In the genomic region with DNA sequence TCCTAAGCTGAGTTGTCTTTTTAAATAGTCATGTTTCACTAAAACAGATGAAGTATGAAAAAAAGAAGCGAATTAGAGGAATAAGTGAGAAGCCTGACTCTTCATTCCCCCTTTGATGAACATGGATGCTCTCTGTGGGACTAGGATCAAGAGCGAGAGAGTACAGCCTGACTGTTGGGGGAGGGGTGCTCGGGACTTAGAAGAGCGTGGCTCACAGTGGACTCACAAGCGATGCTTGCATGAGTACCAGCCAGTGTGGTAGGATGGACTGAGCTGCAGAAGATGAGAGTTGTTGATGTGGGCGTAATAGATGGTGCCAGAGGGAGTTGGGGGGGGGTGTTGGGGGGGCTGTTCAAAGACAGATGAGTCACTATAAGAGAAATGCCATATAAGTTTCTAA, we compare ENCODE assay signal across 14 mouse cellular contexts. TPM values are rescaled to one million over a fixed set of nuclear protein-coding genes. Genes with fewer than 3 reads are reported as not detected.
DNase-seq lines count a peak whose midpoint lies in the region; ATAC-seq and TF ChIP-seq lines count a peak whose summit lies in the region.
"Had no signal": no experiment of that assay in that cellular context is flagged by ENCODE, and none has a peak within 500 bp of the region (broad histone marks: within the 10 kb centered on the region; RNA-seq: fewer than 3 reads in every experiment).

No protein-coding gene starts in this region.

- H3K27ac ChIP-seq in hindbrain, postnatal 0 days, result peak overlapping the region; percentile 16; the same call in 1 of the 2 replicates
- H3K27ac ChIP-seq in hindbrain, embryonic 12.5 days, result no peak overlapping the region
- peak overlapping the region; percentile 5; the same call in 1 of the 2 replicates for H3K27ac ChIP-seq in midbrain, embryonic 13.5 days
- H3K27ac ChIP-seq: hindbrain, embryonic 15.5 days had no signal

- DNase-seq in hindbrain, postnatal 0 days (ENCODE audit: low spot score), result no peak
- peak; percentile 39 for DNase-seq in right cerebral cortex, adult 18-20 months
- no peak for DNase-seq in right cerebral cortex, postnatal 4 days
- DNase-seq in lung, postnatal 25 days (ENCODE audit: low spot score), result no peak
- no peak for DNase-seq in heart, adult 11 months
- DNase-seq: adrenal gland, postnatal 14 days; cerebellum, postnatal 36 days; kidney, adult 11 months; kidney, postnatal 14 days; lung, embryonic 14.5 days; thymus, adult 2 months had no signal

- peaks cover 29% of the 10 kb centered on the region for H3K36me3 ChIP-seq in hindbrain, postnatal 0 days (ENCODE audit: insufficient read depth, low read length)
- H3K36me3 ChIP-seq in hindbrain, embryonic 12.5 days, result peaks cover 62% of the 10 kb centered on the region
- H3K36me3 ChIP-seq in midbrain, embryonic 13.5 days, result peaks cover 70% of the 10 kb centered on the region

- whole genome bisulfite sequencing in hindbrain, postnatal 0 days, result 75% methylated on average over 6 of the region's 6 CpGs
- 82% methylated on average over 6 of the region's 6 CpGs for WGBS in hindbrain, embryonic 12.5 days
- WGBS in midbrain, embryonic 13.5 days, result 72% methylated on average over 6 of the region's 6 CpGs

- no peaks in the 10 kb centered on the region for H3K27me3 ChIP-seq in hindbrain, postnatal 0 days (ENCODE audit: insufficient read depth, low read length)
- H3K27me3 ChIP-seq in hindbrain, embryonic 12.5 days, result no peaks in the 10 kb centered on the region
- no peaks in the 10 kb centered on the region for H3K27me3 ChIP-seq in midbrain, embryonic 13.5 days
- H3K27me3 ChIP-seq: hindbrain, embryonic 15.5 days had no signal

- no peaks in the 10 kb centered on the region for H3K4me1 ChIP-seq in hindbrain, postnatal 0 days (ENCODE audit: insufficient read depth, low read length)
- H3K4me1 ChIP-seq in hindbrain, embryonic 12.5 days, result no peaks in the 10 kb centered on the region; the same call in 1 of the 2 replicates
- H3K4me1 ChIP-seq in midbrain, embryonic 13.5 days (replicated peaks), result peaks cover 17% of the 10 kb centered on the region
- H3K4me1 ChIP-seq: hindbrain, embryonic 15.5 days had no signal

- no peak overlapping the region for H3K4me2 ChIP-seq in hindbrain, postnatal 0 days (ENCODE audit: low read depth, low read length)
- no peak overlapping the region for H3K4me2 ChIP-seq in hindbrain, embryonic 12.5 days (replicated peaks)
- no peak overlapping the region for H3K4me2 ChIP-seq in midbrain, embryonic 13.5 days (replicated peaks)
- H3K4me2 ChIP-seq: hindbrain, embryonic 15.5 days; lung, embryonic 14.5 days had no signal

- ATAC-seq in hindbrain, postnatal 0 days, result peak; percentile 54; the same call in 1 of the 2 replicates
- no peak for ATAC-seq in hindbrain, embryonic 12.5 days (ENCODE audit: low FRiP score)
- no peak for ATAC-seq in midbrain, embryonic 13.5 days

- no peak for TF ChIP-seq CTCF in hindbrain, postnatal 0 days (IDR thresholded peaks at IDR 0.05; ENCODE audit: low read depth)

- H3K9me3 ChIP-seq in hindbrain, postnatal 0 days (ENCODE audit: low read length), result no peaks in the 10 kb centered on the region
- H3K9me3 ChIP-seq in hindbrain, embryonic 12.5 days (replicated peaks), result peaks cover 7% of the 10 kb centered on the region
- peaks cover 8% of the 10 kb centered on the region; the same call in 1 of the 2 replicates for H3K9me3 ChIP-seq in midbrain, embryonic 13.5 days

- H3K4me3 ChIP-seq in hindbrain, postnatal 0 days (ENCODE audit: low read length), result no peak overlapping the region
- H3K4me3 ChIP-seq in hindbrain, embryonic 12.5 days, result no peak overlapping the region
- no peak overlapping the region for H3K4me3 ChIP-seq in midbrain, embryonic 13.5 days (replicated peaks)
- H3K4me3 ChIP-seq: hindbrain, embryonic 15.5 days had no signal

- H3K9ac ChIP-seq in hindbrain, postnatal 0 days (replicated peaks; ENCODE audit: low read length), result no peak overlapping the region
- H3K9ac ChIP-seq in hindbrain, embryonic 12.5 days, result no peak overlapping the region
- no peak overlapping the region for H3K9ac ChIP-seq in midbrain, embryonic 13.5 days (replicated peaks)
- H3K9ac ChIP-seq: hindbrain, embryonic 15.5 days; lung, embryonic 14.5 days had no signal

RNA-seq across cellular contexts. Expression of a gene that starts 35.9 kb away (rescaled TPM):
- total RNA-seq in hindbrain, postnatal 0 days (2014; rRNA removed), result 7.9 and 17.5 TPM in 2 replicates
- polyA plus RNA-seq in hindbrain, postnatal 0 days (2015; fragmentation: Nextera tagmentation; extraction: Ambion mirVana), result 51.8 and 55.1 TPM in 2 replicates
- 51.5 and 53.6 TPM in 2 replicates for polyA plus RNA-seq in hindbrain, embryonic 12.5 days (2016; fragmentation: Nextera tagmentation; extraction: Ambion mirVana)
- polyA plus RNA-seq in midbrain, embryonic 13.5 days (2015; fragmentation: Nextera tagmentation; extraction: Ambion mirVana), result 15.5 and 19.5 TPM in 2 replicates

RNA-seq across cellular contexts. Expression of a gene that starts 37.6 kb away (rescaled TPM):
- total RNA-seq in hindbrain, postnatal 0 days (2014; rRNA removed), result 36.7 and 41.2 TPM in 2 replicates
- polyA plus RNA-seq in hindbrain, postnatal 0 days (2015; fragmentation: Nextera tagmentation; extraction: Ambion mirVana), result 29.3 and 35.2 TPM in 2 replicates
- 38.1 and 40.0 TPM in 2 replicates for polyA plus RNA-seq in hindbrain, embryonic 12.5 days (2016; fragmentation: Nextera tagmentation; extraction: Ambion mirVana)
- 42.0 and 42.3 TPM in 2 replicates for polyA plus RNA-seq in midbrain, embryonic 13.5 days (2015; fragmentation: Nextera tagmentation; extraction: Ambion mirVana)

RNA-seq across cellular contexts. Expression of a gene that starts 37.8 kb away (rescaled TPM):
- 107 and 109 TPM in 2 replicates for total RNA-seq in hindbrain, postnatal 0 days (2014; rRNA removed)
- 86.7 and 88.9 TPM in 2 replicates for polyA plus RNA-seq in hindbrain, postnatal 0 days (2015; fragmentation: Nextera tagmentation; extraction: Ambion mirVana)
- 42.0 and 43.1 TPM in 2 replicates for polyA plus RNA-seq in hindbrain, embryonic 12.5 days (2016; fragmentation: Nextera tagmentation; extraction: Ambion mirVana)
- polyA plus RNA-seq in midbrain, embryonic 13.5 days (2015; fragmentation: Nextera tagmentation; extraction: Ambion mirVana), result 38.2 and 44.3 TPM in 2 replicates
